Mouse (Mus musculus): Measurements from ENCODE around the gene Angptl7.
A peak's percentile ranks its signal among the peaks of the same experiment; 100 is the strongest.

Gene Angptl7

GRCm38 (mm10) chr4:148495874-148496689 is 4.2 kb downstream of the Angptl7 start:
- DNase-seq (ENCODE audit: low spot score in 2 of 2): peak; percentile 38 to 84

GRCm38 (mm10) chr4:148495160-148495559 is 5.1 kb downstream of the Angptl7 start:
- DNase-seq (ENCODE audit: low spot score in 2 of 2): no peak

- peak in 1 of 2 experiments; percentile 42 for DNase-seq (ENCODE audit: low spot score in 2 of 2)
Measured at GRCm38 (mm10) chr4:148491448-148491847, 8.8 kb downstream of the Angptl7 start.

- DNase-seq (ENCODE audit: low spot score in 2 of 2): no peak
Measured at GRCm38 (mm10) chr4:148490502-148490901, 9.8 kb downstream of the Angptl7 start.

- no peak for DNase-seq (ENCODE audit: low spot score in 2 of 2)
Measured at GRCm38 (mm10) chr4:148487841-148488240, 12.4 kb downstream of the Angptl7 start.

- no peak for DNase-seq (ENCODE audit: low spot score in 2 of 2)
Measured at GRCm38 (mm10) chr4:148484511-148484910, 15.7 kb downstream of the Angptl7 start.

- DNase-seq (ENCODE audit: low spot score in 2 of 2): no peak
Measured at GRCm38 (mm10) chr4:148481557-148482168, 18.6 kb downstream of the Angptl7 start.

- DNase-seq (ENCODE audit: low spot score in 2 of 2): no peak
Measured at GRCm38 (mm10) chr4:148480245-148480644, 20.0 kb downstream of the Angptl7 start.

- DNase-seq (ENCODE audit: low spot score in 2 of 2): no peak
Measured at GRCm38 (mm10) chr4:148473496-148473895, 26.8 kb downstream of the Angptl7 start.

- no peak for DNase-seq (ENCODE audit: low spot score in 2 of 2)
Measured at GRCm38 (mm10) chr4:148472436-148473174, 27.7 kb downstream of the Angptl7 start.

GRCm38 (mm10) chr4:148471363-148471806 is 28.9 kb downstream of the Angptl7 start:
- DNase-seq (ENCODE audit: low spot score in 2 of 2): no peak

- DNase-seq (ENCODE audit: low spot score in 2 of 2): no peak
Measured at GRCm38 (mm10) chr4:148469487-148470252, 30.6 kb downstream of the Angptl7 start.

- no peak for DNase-seq (ENCODE audit: low spot score in 2 of 2)
Measured at GRCm38 (mm10) chr4:148468396-148468795, 31.9 kb downstream of the Angptl7 start.

GRCm38 (mm10) chr4:148466511-148467079 is 33.7 kb downstream of the Angptl7 start:
- DNase-seq (ENCODE audit: low spot score in 2 of 2): no peak

- DNase-seq (ENCODE audit: low spot score in 2 of 2): no peak
Measured at GRCm38 (mm10) chr4:148464869-148465268, 35.4 kb downstream of the Angptl7 start.

GRCm38 (mm10) chr4:148464301-148464700 is 36.0 kb downstream of the Angptl7 start:
- DNase-seq (ENCODE audit: low spot score in 2 of 2): no peak

GRCm38 (mm10) chr4:148463208-148463960 is 36.9 kb downstream of the Angptl7 start:
- DNase-seq (ENCODE audit: low spot score in 2 of 2): peak in 1 of 2 experiments; percentile 29

GRCm38 (mm10) chr4:148462717-148463116 is 37.5 kb downstream of the Angptl7 start:
- DNase-seq (ENCODE audit: low spot score in 2 of 2): no peak

- DNase-seq (ENCODE audit: low spot score in 2 of 2): no peak
Measured at GRCm38 (mm10) chr4:148461772-148462171, 38.5 kb downstream of the Angptl7 start.

- DNase-seq (ENCODE audit: low spot score in 2 of 2): peak in 1 of 2 experiments; percentile 30
Measured at GRCm38 (mm10) chr4:148460656-148461284, 39.5 kb downstream of the Angptl7 start.

Data from cerebellum, postnatal 4 days (tissue).